Mouse (Mus musculus) neural tube, embryonic 13.5 days (tissue): ENCODE data around the gene Ano3. TPM values are rescaled to one million over a fixed set of nuclear protein-coding genes. Genes with fewer than 3 reads are reported as not detected.

Experiments
- ATAC-seq: fragments of 200-750 bp; cut with Nextera tagmentation; 2 replicates; pipeline ENCODE4 v1.8.0; 2017; ENCODE audit warnings: low read depth, mild to moderate bottlenecking, moderate TSS enrichment, moderate library complexity
- H3K27ac ChIP-seq: fragments of 300-500 bp; sonication (generic); replicated peaks from 2 replicates; pipeline ENCODE4 v1.5.1; 2015; ENCODE audit warnings: moderate library complexity, mild to moderate bottlenecking, inconsistent platforms
- H3K27me3 ChIP-seq: fragments of 300-500 bp; sonication (generic); 2 replicates; pipeline ENCODE4 v1.6.1; 2015; ENCODE audit warnings: mild to moderate bottlenecking, inconsistent platforms
- H3K36me3 ChIP-seq: fragments of 300-500 bp; sonication (generic); 2 replicates; pipeline ENCODE4 v1.6.1; 2015; ENCODE audit warnings: mild to moderate bottlenecking, inconsistent platforms
- H3K4me1 ChIP-seq: fragments of 300-500 bp; sonication (generic); replicated peaks from 2 replicates; pipeline ENCODE4 v1.6.1; 2015; ENCODE audit warnings: inconsistent platforms
- H3K4me2 ChIP-seq: fragments of 300-500 bp; sonication (generic); 2 replicates; pipeline ENCODE4 v1.6.1; 2015; ENCODE audit warnings: inconsistent platforms, mild to moderate bottlenecking, moderate library complexity
- H3K4me3 ChIP-seq: fragments of 300-500 bp; sonication (generic); 2 replicates; pipeline ENCODE4 v1.5.1; 2015; ENCODE audit warnings: mild to moderate bottlenecking, inconsistent platforms
- H3K9ac ChIP-seq: fragments of 300-500 bp; sonication (generic); 2 replicates; pipeline ENCODE4 v1.6.1; 2015; ENCODE audit warnings: moderate library complexity, mild to moderate bottlenecking, inconsistent platforms
- H3K9me3 ChIP-seq: fragments of 300-500 bp; sonication (generic); 2 replicates; pipeline ENCODE4 v1.6.1; 2016; ENCODE audit warnings: inconsistent platforms
- WGBS: fragments of 180-500 bp; shearing (Covaris S2); methylation state at CpG from one replicate; pipeline ENCODE4 v1.1.7; 2015; 5-methylcytosine and 5-hydroxymethylcytosine counted together
- polyA plus RNA-seq: library from polyadenylated mRNA; unstranded; fragments of >200 nt; fragmentation: Nextera tagmentation; extraction: Ambion mirVana; gene quantifications from 2 replicates; pipeline ENCODE4 v1.2.1, GENCODE M21; 2015

Gene Ano3
- polyA plus RNA-seq, 1 experiment from 2014 or later = 1.6 TPM

DNA sequence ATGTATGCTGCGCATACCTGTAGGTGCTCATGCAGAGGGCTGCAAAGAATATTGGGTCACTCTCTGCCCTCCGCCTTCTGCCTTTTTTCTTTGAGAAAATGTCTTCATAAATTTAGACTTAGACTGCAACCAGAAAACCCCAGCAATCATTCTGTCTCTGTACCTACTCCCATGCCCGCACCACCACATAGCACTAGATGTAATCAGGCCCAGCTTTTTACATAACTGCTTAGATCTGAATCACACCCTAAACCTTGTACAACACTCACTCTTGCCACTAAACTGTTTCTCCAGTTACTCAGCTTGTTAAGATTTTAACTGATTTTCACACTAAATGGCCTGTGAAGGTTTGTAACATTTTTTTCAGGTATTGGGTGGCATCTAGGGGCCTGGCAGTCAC is 241.3 kb downstream of the Ano3 start:
- Histone ChIP-seq H3K4me2 (no peak overlapping the region), H3K36me3 (no peaks in the 10 kb centered on the region), H3K27me3 (no peaks in the 10 kb centered on the region), H3K4me3 (no peak overlapping the region), H3K4me1 (no peaks in the 10 kb centered on the region), H3K9me3 (no peaks in the 10 kb centered on the region), H3K9ac (no peak overlapping the region), H3K27ac (no peak overlapping the region)
- ATAC-seq = no peak
- 88% methylated on average over 3 of the region's 3 CpGs for WGBS

DNA sequence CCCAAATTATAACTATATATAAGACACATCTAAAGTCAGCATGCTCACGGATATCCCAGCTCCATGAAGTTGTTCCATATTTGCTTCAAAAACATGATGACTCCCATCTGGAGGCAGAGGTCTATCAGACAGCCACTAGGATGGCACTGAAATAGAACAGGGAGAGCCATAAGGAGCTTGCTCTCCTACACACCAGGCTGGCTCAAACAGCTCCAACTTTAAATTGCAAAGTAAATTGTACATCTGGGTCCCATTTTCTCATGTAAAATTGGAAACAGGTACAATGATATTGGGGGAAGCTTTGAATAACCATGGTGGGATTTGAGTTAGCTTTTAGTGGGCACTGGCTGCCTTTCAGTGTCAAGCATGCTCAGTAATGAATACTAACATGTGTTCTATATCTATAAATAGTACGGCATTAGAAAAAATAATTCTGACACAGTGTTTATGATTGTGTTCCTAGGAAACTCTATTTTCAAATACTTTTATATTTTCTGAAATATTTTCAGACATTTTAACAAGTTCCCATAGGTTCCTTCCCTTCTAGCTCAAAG is 279.6 kb downstream of the Ano3 start:
- Histone ChIP-seq H3K27ac (no peak overlapping the region), H3K4me1 (no peaks in the 10 kb centered on the region), H3K4me2 (no peak overlapping the region), H3K9me3 (no peaks in the 10 kb centered on the region), H3K36me3 (no peaks in the 10 kb centered on the region), H3K9ac (no peak overlapping the region), H3K27me3 (no peaks in the 10 kb centered on the region), H3K4me3 (no peak overlapping the region)
- no peak for ATAC-seq
- 90% methylated on average over 2 of the region's 2 CpGs for WGBS

DNA sequence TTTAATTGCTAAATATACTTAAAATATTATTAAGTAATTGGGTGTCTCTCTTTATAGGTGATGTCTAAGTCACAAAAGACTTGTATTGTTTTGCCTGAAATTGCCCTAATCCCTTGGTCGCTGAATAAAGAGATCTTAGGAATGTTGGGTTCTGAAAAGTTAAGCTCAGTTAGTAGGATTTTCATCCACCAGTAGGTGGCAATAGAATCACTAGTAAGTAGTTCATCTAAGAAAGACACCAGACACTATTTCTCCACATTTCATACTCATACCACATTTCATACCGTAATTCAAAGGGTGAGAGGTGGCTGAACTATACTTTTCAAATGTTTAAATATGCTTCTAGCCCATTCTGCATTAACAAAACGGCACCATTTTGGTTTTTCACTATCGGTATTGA is 287.4 kb downstream of the Ano3 start:
- WGBS = 55% methylated on average over 4 of the region's 4 CpGs
- Histone ChIP-seq H3K36me3 (no peaks in the 10 kb centered on the region), H3K9ac (no peak overlapping the region), H3K4me2 (no peak overlapping the region), H3K27ac (no peak overlapping the region), H3K9me3 (no peaks in the 10 kb centered on the region), H3K27me3 (no peaks in the 10 kb centered on the region), H3K4me1 (no peaks in the 10 kb centered on the region), H3K4me3 (no peak overlapping the region)
- ATAC-seq = no peak

DNA sequence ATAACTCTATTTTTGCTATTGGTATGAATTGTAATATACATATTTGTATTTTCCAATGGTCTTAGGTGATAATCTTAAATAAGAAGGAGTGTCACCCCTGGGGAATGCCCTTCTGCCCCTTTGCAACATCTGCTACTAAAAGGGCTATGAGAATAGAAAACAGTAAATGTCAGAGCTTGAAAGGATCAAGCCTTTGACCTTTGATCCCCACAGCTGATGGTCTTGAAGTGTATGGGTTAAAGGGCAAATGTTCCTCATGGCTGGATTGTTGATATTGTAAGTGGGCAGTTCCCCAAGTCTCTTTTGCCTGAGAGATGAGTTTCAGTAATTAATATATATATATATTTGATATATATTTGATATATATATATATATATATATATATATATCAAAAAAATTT is 305.9 kb downstream of the Ano3 start:
- no peaks in the 10 kb centered on the region for H3K9me3 ChIP-seq
- no peak overlapping the region for H3K4me2 ChIP-seq
- H3K4me1 ChIP-seq = no peaks in the 10 kb centered on the region
- no peak for ATAC-seq
- H3K4me3 ChIP-seq = no peak overlapping the region
- H3K36me3 ChIP-seq = no peaks in the 10 kb centered on the region
- H3K27ac ChIP-seq = no peak overlapping the region
- no peaks in the 10 kb centered on the region for H3K27me3 ChIP-seq
- H3K9ac ChIP-seq = no peak overlapping the region

DNA sequence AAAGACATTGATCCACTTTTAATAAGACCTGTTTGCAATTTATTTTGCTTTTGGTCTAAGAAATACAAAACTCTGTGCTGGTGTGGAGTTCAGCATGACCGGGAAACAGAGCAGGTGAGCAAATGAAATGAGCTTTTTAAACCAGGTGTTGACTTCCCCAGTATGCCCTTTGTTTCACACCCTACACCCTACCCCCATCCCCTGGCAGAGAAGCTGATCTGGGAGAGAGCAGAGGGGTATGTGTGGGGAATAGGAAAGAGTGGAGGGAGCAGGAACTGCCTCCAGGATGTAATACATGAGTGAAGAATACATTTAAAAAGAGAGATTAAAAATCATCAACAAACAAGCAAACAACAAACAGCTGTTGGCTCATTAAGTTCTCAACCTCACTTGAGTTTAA is 306.4 kb downstream of the Ano3 start:
- H3K36me3 ChIP-seq = no peaks in the 10 kb centered on the region
- no peak overlapping the region for H3K27ac ChIP-seq
- 86% methylated on average over 1 of the region's 1 CpGs for WGBS
- no peak overlapping the region for H3K9ac ChIP-seq
- no peak for ATAC-seq
- H3K4me3 ChIP-seq = no peak overlapping the region
- H3K27me3 ChIP-seq = no peaks in the 10 kb centered on the region
- no peaks in the 10 kb centered on the region for H3K4me1 ChIP-seq
- no peak overlapping the region for H3K4me2 ChIP-seq
- no peaks in the 10 kb centered on the region for H3K9me3 ChIP-seq

Other genes starting within 250 kb of the Ano3 start
- gene Muc15, start 229.6 kb downstream of the Ano3 start, polyA plus RNA-seq = not detected in 2 replicates
- gene Gm13941, start 155.1 kb upstream of the Ano3 start, polyA plus RNA-seq = not detected in 2 replicates
- gene Gm15130, start 202.0 kb upstream of the Ano3 start, polyA plus RNA-seq = not detected in 2 replicates